ENCODE assay signal across 8 mouse cellular contexts in genomic region chr7:19700299-19701068, GRCm38 (mm10). TPM values are rescaled to one million over a fixed set of nuclear protein-coding genes. Genes with fewer than 3 reads are reported as not detected.
DNase-seq lines count a peak whose midpoint lies in the region; ATAC-seq and TF ChIP-seq lines count a peak whose summit lies in the region.

No protein-coding gene starts in this region.

- no peaks in the 10 kb centered on the region for H3K27me3 ChIP-seq in cerebellum, adult 2 months (ENCODE audit: control insufficient read depth, insufficient read depth, low read length)
- H3K27me3 ChIP-seq in liver, adult 2 months (ENCODE audit: control insufficient read depth, insufficient read depth, low read length): no peaks in the 10 kb centered on the region
- no peaks in the 10 kb centered on the region for H3K27me3 ChIP-seq in embryonic facial prominence, embryonic 13.5 days
- H3K27me3 ChIP-seq in liver, embryonic 16.5 days (ENCODE audit: control insufficient read depth, insufficient read depth, low read depth, low read length): no peaks in the 10 kb centered on the region

- no peak for TF ChIP-seq CTCF in cerebellum, adult 2 months (IDR thresholded peaks at IDR 0.05; ENCODE audit: borderline replicate concordance, insufficient read depth, low read depth, low read length)
- no peak for TF ChIP-seq CTCF in liver, adult 2 months (IDR thresholded peaks at IDR 0.05; ENCODE audit: low read depth, low read length)

- H3K4me1 ChIP-seq in cerebellum, adult 2 months (ENCODE audit: control insufficient read depth, insufficient read depth, low read length): 0 out of 2 replicates have a peak, but pooled peaks cover 4% of the 10 kb centered on the region
- H3K4me1 ChIP-seq in liver, adult 2 months (ENCODE audit: control insufficient read depth, insufficient read depth, low read length): peaks cover 30% of the 10 kb centered on the region
- H3K4me1 ChIP-seq in embryonic facial prominence, embryonic 13.5 days: peaks cover 25% of the 10 kb centered on the region
- H3K4me1 ChIP-seq in liver, embryonic 16.5 days (ENCODE audit: control insufficient read depth, low read depth, low read length): peaks cover 43% of the 10 kb centered on the region

- no peak for ATAC-seq in embryonic facial prominence, embryonic 13.5 days (ENCODE audit: insufficient number of reproducible peaks, insufficient read depth, low FRiP score, low TSS enrichment, low read depth)
- ATAC-seq in liver, embryonic 16.5 days (ENCODE audit: low read depth): no peak; the same call in 1 of the 2 replicates

- H3K79me2 ChIP-seq in liver, adult 2 months (ENCODE audit: control insufficient read depth, insufficient read depth, low read length): peaks cover 16% of the 10 kb centered on the region

- no peak for DNase-seq in cerebellum, adult 2 months
- DNase-seq in cerebellum, adult 8-10 months: no peak
- peak; percentile 93 for DNase-seq in liver, adult 2 months (ENCODE audit: extremely low read depth, low read depth, low spot score)
- no peak for DNase-seq in liver
- no peak for DNase-seq in left cerebral cortex, postnatal 14 days (ENCODE audit: low spot score in 2 of 2)
- DNase-seq in frontal cortex, postnatal 14 days (ENCODE audit: low spot score in 2 of 2): no peak

- 54% methylated on average over 12 of the region's 12 CpGs for WGBS in cerebellum, adult 2 months
- WGBS in liver, adult 2 months: 9% methylated on average over 12 of the region's 12 CpGs
- 62% methylated on average over 12 of the region's 12 CpGs for WGBS in embryonic facial prominence, embryonic 13.5 days
- 41% methylated on average over 12 of the region's 12 CpGs for WGBS in liver, embryonic 16.5 days (ENCODE audit: insufficient replicate concordance)

- 0 out of 2 replicates have a peak overlapping the region, but pooled peaks have one; percentile 24 for H3K27ac ChIP-seq in cerebellum, adult 2 months (ENCODE audit: insufficient read depth, low read length)
- H3K27ac ChIP-seq in liver, adult 2 months (replicated peaks; ENCODE audit: insufficient read depth, low read depth, low read length): peak overlapping the region; percentile 80
- peak overlapping the region; percentile 51; the same call in 1 of the 2 replicates for H3K27ac ChIP-seq in embryonic facial prominence, embryonic 13.5 days
- peak overlapping the region; percentile 79 for H3K27ac ChIP-seq in liver, embryonic 16.5 days (ENCODE audit: low read length)

- peak overlapping the region; percentile 43 for H3K9ac ChIP-seq in liver, adult 2 months (ENCODE audit: low read depth, low read length)
- no peak overlapping the region for H3K9ac ChIP-seq in embryonic facial prominence, embryonic 13.5 days
- 0 out of 2 replicates have a peak overlapping the region, but pooled peaks have one; percentile 5 for H3K9ac ChIP-seq in liver, embryonic 16.5 days (ENCODE audit: low read depth, low read length)

- peaks cover 20% of the 10 kb centered on the region for H3K36me3 ChIP-seq in liver, adult 2 months (ENCODE audit: control insufficient read depth, insufficient read depth, low read length)
- peaks cover 59% of the 10 kb centered on the region for H3K36me3 ChIP-seq in embryonic facial prominence, embryonic 13.5 days
- H3K36me3 ChIP-seq in liver, embryonic 16.5 days (ENCODE audit: control insufficient read depth, insufficient read depth): peaks cover 8% of the 10 kb centered on the region; the same call in 1 of the 2 replicates

- TF ChIP-seq POLR2A in cerebellum, adult 2 months (IDR thresholded peaks at IDR 0.05; ENCODE audit: borderline replicate concordance, insufficient read depth, low read length): no peak
- TF ChIP-seq POLR2A in liver, adult 2 months (IDR thresholded peaks at IDR 0.05; ENCODE audit: extremely low read depth, insufficient read depth, low read length): 0 out of 2 replicates have a peak, but pooled peaks have one; percentile 31

- H3K4me2 ChIP-seq in embryonic facial prominence, embryonic 13.5 days: peak overlapping the region; percentile 28; the same call in 1 of the 2 replicates
- no peak overlapping the region for H3K4me2 ChIP-seq in liver, embryonic 16.5 days (ENCODE audit: low read depth, low read length)

- H3K9me3 ChIP-seq in embryonic facial prominence, embryonic 13.5 days: peaks cover 7% of the 10 kb centered on the region; the same call in 1 of the 2 replicates
- no peaks in the 10 kb centered on the region for H3K9me3 ChIP-seq in liver, embryonic 16.5 days (replicated peaks; ENCODE audit: control insufficient read depth, low read length)

- intact Hi-C loops in left cerebral cortex, postnatal 14 days (cut with DNase I): loop anchor here (2.0 kb wide), 1 partner anchor 32 kb away; no protein-coding TSS in a partner anchor

- H3K4me3 ChIP-seq in cerebellum, adult 2 months (replicated peaks; ENCODE audit: insufficient read depth, low read depth, low read length): no peak overlapping the region
- no peak overlapping the region for H3K4me3 ChIP-seq in liver, adult 2 months (ENCODE audit: insufficient read depth, low read depth, low read length)
- no peak overlapping the region for H3K4me3 ChIP-seq in embryonic facial prominence, embryonic 13.5 days
- H3K4me3 ChIP-seq in liver, embryonic 16.5 days (ENCODE audit: low read depth, low read length): no peak overlapping the region

RNA-seq across cellular contexts. Expression of gene Apoe, which starts 1.5 kb away (rescaled TPM):
- 2,800 and 2,936 TPM in 2 replicates for polyA plus RNA-seq in cerebellum, adult 2 months (2012; rRNA removed)
- total RNA-seq in liver, adult 2 months (2014; rRNA removed): 23,407 and 25,019 TPM in 2 replicates
- polyA plus RNA-seq in liver, adult 2 months (2012; rRNA removed): 39,394 and 43,401 TPM in 2 replicates
- 200 and 263 TPM in 2 replicates for polyA plus RNA-seq in embryonic facial prominence, embryonic 13.5 days (2015; fragmentation: Nextera tagmentation; extraction: Ambion mirVana)
- 3,720 and 4,229 TPM in 2 replicates for polyA plus RNA-seq in liver, embryonic 16.5 days (2015; fragmentation: Nextera tagmentation; extraction: Ambion mirVana)
- 1,000 to 10,000 TPM; 1,873 to 2,039 TPM for total RNA-seq in left cerebral cortex, postnatal 14 days (2021)

RNA-seq across cellular contexts. Expression of gene Apoc1, which starts 8.0 kb away (rescaled TPM):
- 5.1 and 6.6 TPM in 2 replicates for polyA plus RNA-seq in cerebellum, adult 2 months (2012; rRNA removed)
- total RNA-seq in liver, adult 2 months (2014; rRNA removed): 7,017 and 7,765 TPM in 2 replicates
- polyA plus RNA-seq in liver, adult 2 months (2012; rRNA removed): 5,801 and 8,240 TPM in 2 replicates
- polyA plus RNA-seq in embryonic facial prominence, embryonic 13.5 days (2015; fragmentation: Nextera tagmentation; extraction: Ambion mirVana): 10.3 and 17.3 TPM in 2 replicates
- 919 and 984 TPM in 2 replicates for polyA plus RNA-seq in liver, embryonic 16.5 days (2015; fragmentation: Nextera tagmentation; extraction: Ambion mirVana)
- 1 to 10 TPM; 2.2 to 3.3 TPM for total RNA-seq in left cerebral cortex, postnatal 14 days (2021)

RNA-seq across cellular contexts. Expression of gene Tomm40, which starts 14.8 kb away (rescaled TPM):
- polyA plus RNA-seq in cerebellum, adult 2 months (2012; rRNA removed): 125 TPM in 2 replicates
- 22.3 and 26.9 TPM in 2 replicates for total RNA-seq in liver, adult 2 months (2014; rRNA removed)
- 48.7 and 56.2 TPM in 2 replicates for polyA plus RNA-seq in liver, adult 2 months (2012; rRNA removed)
- 112 and 139 TPM in 2 replicates for polyA plus RNA-seq in embryonic facial prominence, embryonic 13.5 days (2015; fragmentation: Nextera tagmentation; extraction: Ambion mirVana)
- polyA plus RNA-seq in liver, embryonic 16.5 days (2015; fragmentation: Nextera tagmentation; extraction: Ambion mirVana): 47.3 and 51.8 TPM in 2 replicates
- 100 to 1,000 TPM; 104 to 120 TPM for total RNA-seq in left cerebral cortex, postnatal 14 days (2021)

RNA-seq across cellular contexts. Expression of gene Apoc4, which starts 19.2 kb away (rescaled TPM):
- not detected in 2 replicates for polyA plus RNA-seq in cerebellum, adult 2 months (2012; rRNA removed)
- 2,758 and 2,845 TPM in 2 replicates for total RNA-seq in liver, adult 2 months (2014; rRNA removed)
- polyA plus RNA-seq in liver, adult 2 months (2012; rRNA removed): 3,664 and 4,159 TPM in 2 replicates
- polyA plus RNA-seq in embryonic facial prominence, embryonic 13.5 days (2015; fragmentation: Nextera tagmentation; extraction: Ambion mirVana): 1.5 TPM in 1 of 2 replicates, not detected in the other
- polyA plus RNA-seq in liver, embryonic 16.5 days (2015; fragmentation: Nextera tagmentation; extraction: Ambion mirVana): 405 and 488 TPM in 2 replicates
- not detected for total RNA-seq in left cerebral cortex, postnatal 14 days (2021)

RNA-seq across cellular contexts. Expression of gene Gm44805, which starts 19.3 kb away (rescaled TPM):
- polyA plus RNA-seq in cerebellum, adult 2 months (2012; rRNA removed): not detected in 2 replicates
- total RNA-seq in liver, adult 2 months (2014; rRNA removed): 38.2 and 45.8 TPM in 2 replicates
- 86.3 and 159 TPM in 2 replicates for polyA plus RNA-seq in liver, adult 2 months (2012; rRNA removed)
- 0.69 TPM in 1 of 2 replicates, not detected in the other for polyA plus RNA-seq in embryonic facial prominence, embryonic 13.5 days (2015; fragmentation: Nextera tagmentation; extraction: Ambion mirVana)
- 20.6 and 35.3 TPM in 2 replicates for polyA plus RNA-seq in liver, embryonic 16.5 days (2015; fragmentation: Nextera tagmentation; extraction: Ambion mirVana)
- not detected for total RNA-seq in left cerebral cortex, postnatal 14 days (2021)

Comparison
In these comparisons a context has a peak if more than half of its experiments do, and no peak if none do; other contexts are left out.
1. H3K27ac ChIP-seq: peak in every context shown above with its lines; median percentile 80 in liver, adult 2 months; 79 in liver, embryonic 16.5 days; 51 in embryonic facial prominence, embryonic 13.5 days; 24 in cerebellum, adult 2 months.
2. RNA of gene Apoe, which starts 1.5 kb away (polyA plus RNA-seq): 39,394 to 43,401 TPM in liver, adult 2 months, 3,720 to 4,229 TPM in liver, embryonic 16.5 days and 2,800 to 2,936 TPM in cerebellum, adult 2 months; 200 to 263 TPM in embryonic facial prominence, embryonic 13.5 days; every median in the first group is over 10 times any median in the second.
3. RNA of gene Apoc1, which starts 8.0 kb away (polyA plus RNA-seq): 5,801 to 8,240 TPM in liver, adult 2 months and 919 to 984 TPM in liver, embryonic 16.5 days; 10.3 to 17.3 TPM in embryonic facial prominence, embryonic 13.5 days and 5.1 to 6.6 TPM in cerebellum, adult 2 months; every median in the first group is over 10 times any median in the second.